ENCODE assay signal across 8 mouse cellular contexts in genomic region chr8:95293172-95293571, GRCm38 (mm10). TPM values are rescaled to one million over a fixed set of nuclear protein-coding genes. Genes with fewer than 3 reads are reported as not detected.
DNase-seq lines count a peak whose midpoint lies in the region; ATAC-seq and TF ChIP-seq lines count a peak whose summit lies in the region.

No protein-coding gene starts in this region.

- H3K36me3 ChIP-seq in kidney, adult 2 months (ENCODE audit: control insufficient read depth, insufficient read depth, low read length) = no peaks in the 10 kb centered on the region
- no peaks in the 10 kb centered on the region for H3K36me3 ChIP-seq in lung, embryonic 16.5 days (ENCODE audit: control insufficient read depth, insufficient read depth, low read length)
- H3K36me3 ChIP-seq in testis, adult 2 months (ENCODE audit: control insufficient read depth, insufficient read depth, low read length) = no peaks in the 10 kb centered on the region

- no peaks in the 10 kb centered on the region for H3K4me1 ChIP-seq in kidney, adult 2 months (ENCODE audit: control insufficient read depth, insufficient read depth, low read length)
- H3K4me1 ChIP-seq in lung, embryonic 16.5 days (replicated peaks; ENCODE audit: control insufficient read depth, insufficient read depth, low read length) = 0 out of 2 replicates have a peak, but pooled peaks cover 5% of the 10 kb centered on the region
- peaks cover 12% of the 10 kb centered on the region for H3K4me1 ChIP-seq in testis, adult 2 months (ENCODE audit: control insufficient read depth, insufficient read depth, low read length)

- peak; percentile 34 for TF ChIP-seq POLR2A in kidney, adult 2 months (IDR thresholded peaks at IDR 0.05; ENCODE audit: low read depth, low read length)
- TF ChIP-seq POLR2A in testis, adult 2 months (IDR thresholded peaks at IDR 0.05; ENCODE audit: control insufficient read depth, low read depth, low read length) = peak; percentile 60

- no peak for TF ChIP-seq CTCF in kidney, adult 2 months (conservative IDR thresholded peaks at IDR 0.05; ENCODE audit: insufficient read depth, insufficient read length, low read depth, low read length)
- TF ChIP-seq CTCF in testis, adult 2 months (IDR thresholded peaks at IDR 0.05; ENCODE audit: control insufficient read depth, insufficient read depth, insufficient replicate concordance, low read depth, low read length) = no peak

- peak overlapping the region; percentile 57 for H3K4me2 ChIP-seq in lung, embryonic 16.5 days (ENCODE audit: low read depth, low read length)

- H3K27ac ChIP-seq in kidney, adult 2 months (ENCODE audit: insufficient read depth, low read depth, low read length) = peak overlapping the region; percentile 46; the same call in 1 of the 2 replicates
- peak overlapping the region; percentile 24; the same call in 1 of the 2 replicates for H3K27ac ChIP-seq in lung, embryonic 16.5 days (ENCODE audit: low read length)
- peak overlapping the region; percentile 85 for H3K27ac ChIP-seq in testis, adult 2 months (ENCODE audit: control insufficient read depth, insufficient read depth, low read depth, low read length)

- WGBS in kidney, adult 2 months = 47% methylated on average over 11 of the region's 11 CpGs
- WGBS in lung, embryonic 16.5 days = 67% methylated on average over 11 of the region's 11 CpGs

- no peak for ATAC-seq in cerebellum, adult (ENCODE audit: insufficient number of reproducible peaks, low FRiP score, low TSS enrichment)
- ATAC-seq in lung, embryonic 16.5 days (ENCODE audit: low read depth) = peak; percentile 77

- peak overlapping the region; percentile 57 for H3K9ac ChIP-seq in lung, embryonic 16.5 days (ENCODE audit: low read length)

- no peaks in the 10 kb centered on the region for H3K27me3 ChIP-seq in kidney, adult 2 months (replicated peaks; ENCODE audit: control insufficient read depth, insufficient read depth, low read length)
- no peaks in the 10 kb centered on the region for H3K27me3 ChIP-seq in lung, embryonic 16.5 days (ENCODE audit: control insufficient read depth, insufficient read depth, low read depth, low read length)
- H3K27me3 ChIP-seq in testis, adult 2 months (ENCODE audit: control insufficient read depth, insufficient read depth, low read length) = no peaks in the 10 kb centered on the region

- H3K9me3 ChIP-seq in lung, embryonic 16.5 days (ENCODE audit: control insufficient read depth, low read length) = no peaks in the 10 kb centered on the region

- H3K4me3 ChIP-seq in kidney, adult 2 months (ENCODE audit: insufficient read depth, low read depth, low read length) = peak overlapping the region; percentile 63
- peak overlapping the region; percentile 33 for H3K4me3 ChIP-seq in lung, embryonic 16.5 days (ENCODE audit: low read length)
- peak overlapping the region; percentile 82 for H3K4me3 ChIP-seq in testis, adult 2 months (ENCODE audit: control insufficient read depth, low read depth, low read length)

- peak; percentile 8 for DNase-seq in cerebellum, adult 11 months
- peak; percentile 24 for DNase-seq in brain, adult 2 months (ENCODE audit: low read depth, low spot score)
- DNase-seq in gastrocnemius, postnatal 25 days = peak; percentile 82
- peak; percentile 93 for DNase-seq in kidney, adult 2 months
- DNase-seq in thymus, postnatal 25 days = no peak

RNA-seq across cellular contexts. Expression of gene Cngb1, which starts 13.2 kb away (rescaled TPM):
- under 1 TPM; 0.48 to 0.49 TPM for total RNA-seq in gastrocnemius, postnatal 25 days (2021)
- polyA plus RNA-seq in kidney, adult 2 months (2012; rRNA removed) = 0.38 and 1.1 TPM in 2 replicates
- 0.94 and 1.6 TPM in 2 replicates for polyA plus RNA-seq in lung, embryonic 16.5 days (2015; fragmentation: Nextera tagmentation; extraction: Ambion mirVana)
- polyA plus RNA-seq in testis, adult 2 months (2012; rRNA removed) = 6.2 and 6.9 TPM in 2 replicates

RNA-seq across cellular contexts. Expression of gene Tepp, which starts 17.2 kb away (rescaled TPM):
- not detected for total RNA-seq in gastrocnemius, postnatal 25 days (2021)
- polyA plus RNA-seq in kidney, adult 2 months (2012; rRNA removed) = 0.22 and 0.41 TPM in 2 replicates
- polyA plus RNA-seq in lung, embryonic 16.5 days (2015; fragmentation: Nextera tagmentation; extraction: Ambion mirVana) = 0.45 and 0.80 TPM in 2 replicates
- polyA plus RNA-seq in testis, adult 2 months (2012; rRNA removed) = 290 and 313 TPM in 2 replicates

RNA-seq across cellular contexts. Expression of gene Zfp319, which starts 38.6 kb away (rescaled TPM):
- 1 to 10 TPM; 3.3 to 3.4 TPM for total RNA-seq in gastrocnemius, postnatal 25 days (2021)
- 6.2 and 6.5 TPM in 2 replicates for polyA plus RNA-seq in kidney, adult 2 months (2012; rRNA removed)
- 8.5 and 9.8 TPM in 2 replicates for polyA plus RNA-seq in lung, embryonic 16.5 days (2015; fragmentation: Nextera tagmentation; extraction: Ambion mirVana)
- polyA plus RNA-seq in testis, adult 2 months (2012; rRNA removed) = 3.9 and 4.0 TPM in 2 replicates

RNA-seq across cellular contexts. Expression of gene Usb1, which starts 38.9 kb away (rescaled TPM):
- 1 to 10 TPM; 5.1 TPM for total RNA-seq in gastrocnemius, postnatal 25 days (2021)
- 27.7 and 29.8 TPM in 2 replicates for polyA plus RNA-seq in kidney, adult 2 months (2012; rRNA removed)
- polyA plus RNA-seq in lung, embryonic 16.5 days (2015; fragmentation: Nextera tagmentation; extraction: Ambion mirVana) = 39.6 and 45.5 TPM in 2 replicates
- polyA plus RNA-seq in testis, adult 2 months (2012; rRNA removed) = 33.1 and 34.0 TPM in 2 replicates

RNA-seq across cellular contexts. Expression of gene Mmp15, which starts 58.9 kb away (rescaled TPM):
- 10 to 100 TPM; 15.4 to 18.0 TPM for total RNA-seq in gastrocnemius, postnatal 25 days (2021)
- 5.3 and 5.6 TPM in 2 replicates for polyA plus RNA-seq in kidney, adult 2 months (2012; rRNA removed)
- 13.1 and 14.1 TPM in 2 replicates for polyA plus RNA-seq in lung, embryonic 16.5 days (2015; fragmentation: Nextera tagmentation; extraction: Ambion mirVana)
- 0.23 and 0.30 TPM in 2 replicates for polyA plus RNA-seq in testis, adult 2 months (2012; rRNA removed)

Comparison
In these comparisons a context has a peak if more than half of its experiments do, and no peak if none do; other contexts are left out.
1. H3K27ac ChIP-seq: peak in every context shown above with its lines; median percentile 85 in testis, adult 2 months; 46 in kidney, adult 2 months; 24 in lung, embryonic 16.5 days.
2. RNA of gene Tepp, which starts 17.2 kb away (polyA plus RNA-seq): 290 to 313 TPM in testis, adult 2 months; 0.45 to 0.80 TPM in lung, embryonic 16.5 days and 0.22 to 0.41 TPM in kidney, adult 2 months; every median in the first group is over 100 times any median in the second.
3. Peak in every context shown above with its lines, with median percentiles within 50 percentile points of each other: H3K4me3 ChIP-seq.